Mouse (Mus musculus): ENCODE data around the gene Ssh3.

The Ssh3 gene

DNA sequence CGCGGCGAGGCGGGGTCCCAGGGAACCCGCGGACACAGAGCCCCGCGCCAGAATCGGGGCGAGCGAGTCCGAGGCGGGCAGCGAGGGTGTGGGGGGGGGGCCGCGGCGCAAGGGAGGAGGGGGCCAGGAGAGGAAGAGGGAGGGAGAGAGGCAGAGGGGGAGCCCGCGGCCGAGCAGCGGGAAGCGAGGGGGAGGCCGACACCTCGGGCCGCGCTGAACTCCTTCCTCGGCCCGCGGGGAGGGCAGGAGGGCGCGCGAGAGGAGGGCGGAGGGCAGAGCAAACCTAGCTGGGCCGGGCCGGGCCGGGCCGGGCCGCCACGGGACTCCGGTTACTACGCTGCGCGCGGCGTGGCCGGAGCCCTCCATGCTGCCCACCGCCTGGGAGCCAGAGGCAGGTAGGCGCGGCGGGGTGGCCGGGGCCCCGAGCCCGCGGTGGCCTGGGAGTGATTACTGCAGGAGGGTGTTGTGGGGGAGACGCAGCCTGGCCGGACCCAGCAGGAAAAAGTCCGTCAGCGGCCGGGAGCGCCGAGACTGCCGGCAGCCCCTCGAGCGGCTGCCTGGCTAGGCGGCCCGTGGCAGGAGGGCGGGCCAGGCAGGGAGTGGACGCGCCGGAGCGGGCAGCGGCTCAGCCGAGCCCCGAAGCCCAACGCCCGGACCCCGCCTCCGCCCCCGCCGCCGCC is 54.1 kb downstream of the Ssh3 start:
- no peak for DNase-seq

DNA sequence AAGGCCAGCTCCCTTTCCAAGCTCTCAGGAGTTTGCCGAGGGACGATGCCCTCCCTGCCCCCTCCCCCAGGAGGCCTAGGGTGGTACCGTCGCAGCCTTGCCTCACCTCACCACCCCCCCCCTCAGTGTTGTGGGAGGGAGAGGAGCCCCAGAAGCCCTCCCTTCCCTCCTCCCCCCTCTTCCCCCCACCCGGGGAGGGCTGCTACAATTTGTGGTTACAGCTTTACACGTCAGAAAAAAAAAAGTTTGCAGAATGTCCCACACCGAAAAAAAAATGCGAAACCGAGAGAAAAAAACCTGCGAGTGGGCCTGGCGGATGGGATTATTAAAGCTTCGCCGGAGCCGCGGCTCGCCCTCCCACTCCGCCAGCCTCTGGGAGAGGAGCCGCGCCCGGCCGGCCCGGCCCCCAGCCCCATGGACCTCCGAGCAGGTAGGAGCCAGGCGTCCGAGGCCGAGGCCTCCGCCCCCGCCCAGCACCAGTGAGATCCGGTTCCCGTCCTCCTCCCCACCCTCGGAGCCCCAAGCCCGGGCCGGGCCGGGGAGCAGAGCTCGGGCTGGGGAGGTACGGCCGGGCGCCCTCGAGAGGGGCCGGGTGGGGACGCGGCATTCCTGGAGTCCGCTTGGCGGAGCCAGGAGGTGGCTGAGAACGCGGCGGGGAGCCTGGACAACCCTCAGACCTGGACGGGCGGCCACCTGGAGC is 54.8 kb downstream of the Ssh3 start, which contains the start of the genes Clcf1 and AC109138.7:
Gene Clcf1 (plus strand): TSS at position 168 of the 700 bp plus-strand sequence.
Gene AC109138.7 (plus strand): TSS at position 287 of the 700 bp plus-strand sequence.
- no peak for DNase-seq

DNA sequence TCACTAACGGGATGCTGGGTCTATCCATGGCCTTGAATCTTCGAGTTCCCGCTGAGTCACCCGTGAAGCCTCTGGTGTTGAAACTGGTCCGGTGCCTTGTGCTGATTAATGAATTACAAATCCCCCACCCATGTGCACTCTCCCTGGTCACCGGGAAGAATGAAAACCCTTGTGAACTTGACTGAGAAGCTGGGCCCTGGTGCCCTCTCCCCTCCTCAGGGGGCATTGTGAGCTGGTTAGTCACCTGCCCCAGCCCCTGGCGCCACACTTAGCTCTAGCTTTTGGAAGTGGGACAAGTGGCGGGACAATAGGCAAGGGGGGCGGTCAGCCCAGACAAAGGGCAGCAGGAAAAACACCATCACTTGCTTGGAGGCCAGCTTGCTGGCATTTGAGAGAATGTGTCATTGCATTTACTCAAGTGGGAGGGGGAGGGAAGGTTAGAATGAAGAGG is 55.4 kb downstream of the Ssh3 start:
- DNase-seq: peak; percentile 79

DNA sequence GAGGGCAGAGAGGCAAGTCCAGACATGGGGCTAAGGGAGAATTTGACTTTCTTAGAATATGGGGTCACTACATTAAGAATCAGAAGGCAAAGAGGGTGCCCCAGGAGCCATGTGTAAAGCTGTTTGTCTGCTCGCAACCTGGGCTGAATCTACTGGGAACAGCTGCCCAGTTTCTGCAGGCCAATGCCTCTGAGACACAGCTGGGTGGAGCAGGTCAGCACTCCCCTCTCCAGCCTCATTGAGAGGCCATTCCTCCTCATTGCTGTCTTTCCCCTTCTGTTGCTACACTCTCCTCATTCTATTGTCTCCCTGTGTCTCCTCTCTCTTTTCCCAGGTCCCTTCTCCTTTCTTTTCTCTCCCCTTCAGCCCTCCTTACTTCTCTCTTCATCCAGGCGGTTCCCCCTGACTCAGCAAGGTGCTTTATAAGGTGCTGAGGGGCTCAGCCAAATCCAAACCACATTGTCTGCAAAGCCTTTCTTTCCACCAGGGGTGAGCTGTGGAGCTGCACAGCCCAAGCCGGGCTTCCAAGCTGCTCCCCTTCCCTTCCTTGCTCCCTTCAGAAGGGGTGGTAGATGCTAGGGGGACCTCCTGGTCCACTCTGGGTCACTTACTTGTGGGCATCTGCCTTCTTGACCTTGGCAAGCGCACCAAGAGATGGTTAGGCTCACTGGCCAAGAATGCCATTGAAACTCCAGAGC is 56.9 kb downstream of the Ssh3 start:
- DNase-seq: no peak
